Mouse (Mus musculus): ENCODE measurements around the gene Ube2o.

Gene Ube2o

DNA sequence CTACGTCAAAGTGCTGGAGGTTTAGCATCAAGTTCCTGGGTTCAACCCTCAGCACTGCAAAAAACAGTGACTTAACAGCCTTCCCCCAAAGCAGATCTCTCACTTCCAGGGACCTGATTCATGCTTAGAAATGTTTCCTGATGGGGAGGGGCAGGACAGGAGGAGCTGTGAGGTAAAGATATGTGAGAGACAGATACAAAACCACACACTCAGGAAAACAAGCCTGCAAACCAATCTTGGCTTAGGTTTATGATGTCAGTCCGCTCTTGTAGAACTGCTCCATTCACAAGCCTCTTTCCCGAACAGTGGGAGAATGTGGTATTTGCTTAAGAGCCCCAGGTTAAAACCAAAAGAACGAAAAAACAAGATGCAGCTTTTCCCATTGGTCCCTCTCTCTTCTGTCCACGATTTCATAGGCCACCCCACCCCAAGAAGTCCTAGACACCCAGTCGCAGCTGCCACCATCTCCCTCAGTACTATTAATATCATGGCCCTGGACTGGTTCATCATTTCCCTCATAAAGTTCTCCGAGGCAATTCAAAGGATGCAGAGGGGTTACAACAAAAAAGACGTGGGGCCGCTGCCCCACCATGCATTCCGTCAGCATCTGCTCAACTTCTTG, 1.1 kb downstream of the Ube2o start:
- no peak for DNase-seq (ENCODE audit: low spot score)

DNA sequence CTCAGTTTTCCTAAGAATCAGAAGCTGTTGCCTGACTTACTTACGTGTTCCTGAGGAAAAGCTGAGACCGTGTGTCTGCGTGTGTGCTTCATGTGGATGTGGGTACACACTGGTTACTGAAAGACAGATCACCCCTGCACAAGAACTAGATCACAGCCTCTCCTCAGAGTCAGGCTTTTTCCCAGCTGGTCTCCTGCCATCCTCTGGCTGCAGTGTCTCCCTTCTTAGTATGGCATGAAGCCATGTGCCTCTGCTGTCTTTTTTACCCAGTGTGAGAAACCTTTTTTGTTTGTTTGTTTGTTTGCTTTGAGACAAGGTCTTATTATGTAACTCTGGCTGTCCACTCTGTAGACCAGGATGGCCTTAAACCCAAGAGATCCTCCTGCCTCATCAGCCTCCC, 2.0 kb downstream of the Ube2o start:
- DNase-seq (ENCODE audit: low spot score), result no peak

DNA sequence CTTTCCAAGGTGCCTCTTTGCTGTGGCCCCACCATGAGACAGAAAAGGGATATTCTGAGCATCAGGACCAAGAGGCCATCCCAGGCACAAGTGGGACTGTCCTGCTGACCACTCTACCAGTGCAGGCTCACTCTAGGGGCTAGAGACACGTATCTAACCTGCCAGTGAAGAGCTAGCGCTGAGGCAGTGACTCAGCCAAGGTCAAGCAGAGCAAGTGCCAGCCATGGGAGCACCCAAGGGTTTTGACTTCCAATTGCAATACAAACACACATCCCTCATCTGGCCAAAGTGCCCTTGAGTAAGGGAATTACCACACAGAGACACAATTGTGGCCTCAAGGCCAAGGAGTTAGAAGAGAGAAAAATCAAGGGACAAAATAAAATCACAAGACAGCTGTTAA, 5.9 kb downstream of the Ube2o start:
- DNase-seq (ENCODE audit: low spot score), result no peak

DNA sequence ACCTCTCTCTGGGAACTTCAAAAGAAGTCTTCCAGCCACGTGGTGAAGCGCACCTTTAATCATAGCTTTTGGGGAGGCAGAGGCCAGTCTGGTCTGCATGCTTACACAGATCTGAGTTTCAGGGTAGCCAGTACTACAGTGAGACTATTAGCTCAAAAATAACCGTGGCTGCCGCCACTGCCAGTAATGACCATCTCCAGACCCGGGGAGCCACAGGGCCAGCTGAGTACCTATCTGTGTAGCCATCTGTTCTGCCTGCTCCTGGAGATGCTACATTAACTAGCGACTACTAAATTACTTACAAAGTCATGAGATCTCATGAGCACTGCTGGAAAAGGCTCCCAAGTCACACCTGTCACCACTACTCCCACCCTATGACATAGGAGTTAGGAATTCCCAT, 6.3 kb downstream of the Ube2o start:
- DNase-seq (ENCODE audit: low spot score), result no peak

DNA sequence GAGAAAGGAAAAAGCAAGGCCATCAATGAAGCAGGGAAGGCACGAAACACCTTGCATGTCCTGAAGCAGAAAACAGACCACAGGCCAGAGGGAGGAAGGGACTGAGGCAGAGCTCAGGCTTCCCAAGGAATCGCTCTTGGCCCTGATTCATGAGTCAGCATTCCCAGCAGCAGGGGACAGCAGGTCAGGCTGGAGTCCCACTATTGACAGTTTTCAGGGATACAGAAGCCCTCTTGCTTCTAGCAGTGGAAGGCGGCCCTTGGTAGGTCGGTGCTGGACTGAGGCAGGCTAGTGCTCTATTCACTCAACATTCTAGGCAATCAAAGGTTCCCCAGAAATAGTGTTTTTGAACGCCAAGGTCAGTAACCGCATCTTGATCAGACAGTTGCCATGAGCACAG, 6.8 kb downstream of the Ube2o start:
- DNase-seq (ENCODE audit: low spot score), result no peak

DNA sequence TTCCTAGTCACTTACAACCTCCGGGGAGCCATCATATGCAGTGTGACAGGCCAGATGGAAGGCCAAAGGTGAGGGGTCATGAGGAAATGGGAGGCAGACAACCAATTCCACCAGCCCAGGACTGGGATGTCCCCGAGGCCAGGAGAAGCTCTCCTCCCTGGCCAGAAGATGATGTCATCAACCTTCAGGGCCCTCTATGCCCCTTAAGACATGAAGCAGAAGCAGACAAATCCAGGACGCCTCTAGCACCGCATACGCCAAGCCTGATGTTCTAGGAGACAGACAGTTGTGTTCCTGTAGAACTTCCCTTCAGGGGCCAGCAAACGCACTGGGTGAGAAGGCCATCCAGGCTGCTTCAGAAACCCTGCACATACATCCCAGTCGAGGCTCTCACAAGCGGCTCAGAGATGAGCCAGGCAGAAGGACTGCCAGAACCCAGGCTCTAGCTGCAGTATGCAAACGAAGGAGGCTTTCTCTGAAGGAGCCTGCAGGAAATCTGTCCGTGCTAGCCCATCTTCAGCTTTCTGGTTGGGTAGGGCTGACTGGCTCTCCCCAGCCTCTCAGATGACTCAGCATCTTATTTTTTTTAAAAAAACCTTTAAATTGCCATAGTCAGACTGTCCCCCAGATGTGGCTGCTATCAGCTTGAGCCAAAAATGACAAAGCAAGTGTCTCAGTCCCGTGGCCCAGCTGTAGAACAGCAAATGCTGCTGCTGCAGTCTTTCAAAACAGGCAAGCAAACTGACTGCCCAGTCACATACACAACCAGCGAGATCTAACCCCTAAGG, 8.3 kb downstream of the Ube2o start:
- DNase-seq (ENCODE audit: low spot score), result no peak

DNA sequence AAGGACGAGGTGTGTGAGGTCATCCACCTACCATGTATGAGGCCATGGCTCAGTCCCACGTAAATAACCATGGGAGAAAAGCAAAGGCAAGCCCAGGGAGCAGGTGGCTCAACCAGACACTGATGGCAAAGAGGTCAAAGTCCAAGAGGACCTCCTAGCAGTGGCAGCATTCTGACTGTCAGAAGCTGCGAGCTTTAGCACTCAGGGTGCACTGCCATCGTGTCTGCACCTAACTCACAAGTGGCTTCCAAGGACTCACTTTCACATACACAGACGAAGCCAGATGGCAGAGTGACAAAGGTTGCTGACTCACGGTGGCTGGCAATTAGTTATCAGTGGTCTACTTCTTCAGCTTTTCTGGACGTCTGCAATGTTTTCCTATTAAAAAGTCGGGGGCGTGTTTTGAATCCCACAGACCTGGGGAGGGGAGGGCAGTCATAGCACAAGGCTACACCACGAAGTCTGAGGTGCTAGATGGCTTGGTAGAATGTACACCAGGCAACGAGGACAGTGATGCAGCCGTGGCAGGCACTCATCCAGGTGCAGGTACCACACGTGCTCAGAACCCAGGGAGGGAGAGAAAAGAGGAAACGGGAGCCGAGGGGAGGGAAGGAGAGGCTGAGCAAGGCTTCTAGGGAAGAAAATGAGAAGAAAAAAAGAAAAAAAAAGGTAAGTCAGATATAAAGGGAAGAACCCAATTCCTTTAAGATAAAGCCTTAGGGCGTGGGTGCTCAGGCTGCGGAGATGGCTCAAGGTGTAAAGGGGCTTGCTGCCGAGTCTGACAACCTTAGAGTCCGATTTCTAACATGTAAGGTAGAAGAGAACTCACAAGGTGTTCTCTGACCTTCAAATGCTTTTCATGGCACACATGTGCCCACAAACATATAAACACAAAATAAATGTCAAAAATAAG, 9.2 kb downstream of the Ube2o start:
- DNase-seq (ENCODE audit: low spot score), result no peak

DNA sequence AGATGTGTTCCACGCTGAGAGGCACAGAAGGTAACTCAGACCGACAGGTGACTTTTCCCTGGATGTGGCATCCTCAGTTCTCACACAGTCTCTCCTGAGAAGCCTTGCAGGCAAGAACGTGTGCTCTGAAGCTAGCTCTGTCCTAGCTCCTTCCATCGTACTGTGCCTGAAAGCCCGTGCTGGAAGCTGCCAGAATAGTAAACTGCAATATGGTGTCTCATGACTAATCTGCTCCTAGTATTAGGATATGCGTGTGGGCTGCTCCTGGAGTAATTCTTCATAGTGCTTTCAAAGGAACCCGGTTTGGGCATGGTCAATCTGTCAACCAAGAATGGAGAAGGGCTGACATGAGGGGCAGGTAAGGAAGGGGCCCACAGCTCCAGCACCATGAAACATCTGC, 10.4 kb downstream of the Ube2o start:
- no peak for DNase-seq (ENCODE audit: low spot score)

DNA sequence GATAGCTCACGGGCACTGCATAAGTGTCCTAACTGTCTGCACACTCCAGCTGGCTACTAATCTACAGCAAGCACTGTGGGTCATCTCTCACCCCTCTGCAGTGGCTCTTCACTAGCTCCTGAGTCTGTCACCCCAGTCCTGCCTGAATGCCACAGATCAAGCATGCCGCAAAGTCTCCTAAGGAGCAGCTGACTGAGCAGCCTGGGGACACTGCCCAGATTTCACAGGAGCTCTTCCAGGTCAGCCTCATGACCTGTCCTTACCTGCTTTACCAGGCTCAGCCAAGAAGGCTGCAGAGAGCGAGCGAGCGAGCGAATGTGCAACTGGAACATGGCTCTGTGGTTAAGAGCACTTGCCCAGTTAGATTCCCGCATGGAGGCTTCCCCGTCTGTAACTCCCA, 13.7 kb downstream of the Ube2o start:
- DNase-seq (ENCODE audit: low spot score), result no peak

DNA sequence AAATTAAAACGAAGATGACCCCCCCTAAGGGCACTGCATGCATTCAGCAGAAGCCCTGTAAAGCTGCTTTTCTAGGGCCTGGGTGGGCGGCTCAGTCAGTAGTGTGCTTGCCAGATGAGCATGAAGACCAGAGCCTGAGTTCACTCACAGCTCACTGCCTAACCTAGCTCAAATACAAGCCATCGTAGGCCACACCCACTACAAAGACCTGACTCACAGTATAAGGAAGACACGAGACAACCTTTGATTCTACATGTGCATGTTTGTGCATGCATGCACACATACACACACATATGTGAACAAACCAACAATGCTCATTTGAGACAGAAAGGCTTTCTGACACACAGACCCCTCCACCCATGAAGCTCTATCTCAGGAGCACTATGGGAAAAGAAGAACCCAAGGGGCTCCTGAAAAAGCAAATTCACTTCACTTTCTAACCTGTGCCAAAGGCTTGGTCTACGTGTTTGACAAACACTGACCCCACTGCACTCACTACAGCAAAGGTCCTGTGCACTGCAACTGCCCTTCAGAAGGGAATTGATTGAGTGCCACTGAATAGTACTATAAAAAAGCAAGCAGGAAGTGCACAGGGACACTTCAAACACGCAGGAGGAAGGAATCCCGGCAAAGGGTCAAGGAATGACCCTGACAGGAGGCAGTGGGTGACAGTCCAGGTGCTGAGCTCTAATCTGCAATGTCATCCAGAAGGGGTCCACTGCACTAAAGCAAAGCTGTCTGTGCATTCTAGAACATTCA, 15.8 kb downstream of the Ube2o start:
- DNase-seq (ENCODE audit: low spot score), result no peak

DNA sequence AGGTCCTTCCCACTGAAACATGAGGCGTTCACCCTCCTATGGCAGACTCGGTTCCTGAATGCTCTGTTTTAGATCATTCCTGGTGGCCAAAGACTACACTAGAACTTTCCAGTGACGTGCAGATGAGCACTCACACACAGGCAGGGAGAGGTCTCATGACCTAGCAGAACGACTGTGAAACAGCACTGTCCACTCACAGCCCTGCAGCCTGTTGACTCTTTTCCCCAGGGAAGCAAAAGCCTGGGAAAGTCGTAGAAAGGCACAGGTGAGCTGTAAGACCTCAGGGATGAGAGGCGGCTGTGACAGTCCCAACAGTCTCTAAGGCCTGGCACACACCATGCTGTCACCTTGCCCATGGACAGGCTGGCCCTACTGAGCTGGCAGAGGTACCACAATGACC, 24.9 kb downstream of the Ube2o start:
- no peak for DNase-seq (ENCODE audit: low spot score)

DNA sequence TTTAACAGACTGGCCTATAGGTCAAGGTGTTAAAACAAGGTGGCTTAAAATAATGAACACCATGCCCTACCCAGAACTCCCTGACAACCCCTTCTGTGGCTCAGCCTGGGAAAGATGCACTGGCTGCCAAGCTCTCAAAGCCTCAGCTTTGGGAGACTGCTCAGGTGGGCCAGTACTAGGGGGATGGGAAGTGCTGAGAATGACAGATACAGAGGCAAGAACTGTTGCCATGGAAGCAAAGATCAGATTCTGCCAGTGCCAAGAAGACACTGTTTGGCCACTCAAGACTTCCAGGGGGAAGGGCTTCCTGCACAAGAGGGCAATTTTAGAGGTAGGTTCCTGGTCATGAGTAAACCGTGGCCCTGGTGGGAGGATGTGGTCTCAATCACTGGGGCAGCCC, 25.7 kb downstream of the Ube2o start:
- DNase-seq (ENCODE audit: low spot score), result no peak

DNA sequence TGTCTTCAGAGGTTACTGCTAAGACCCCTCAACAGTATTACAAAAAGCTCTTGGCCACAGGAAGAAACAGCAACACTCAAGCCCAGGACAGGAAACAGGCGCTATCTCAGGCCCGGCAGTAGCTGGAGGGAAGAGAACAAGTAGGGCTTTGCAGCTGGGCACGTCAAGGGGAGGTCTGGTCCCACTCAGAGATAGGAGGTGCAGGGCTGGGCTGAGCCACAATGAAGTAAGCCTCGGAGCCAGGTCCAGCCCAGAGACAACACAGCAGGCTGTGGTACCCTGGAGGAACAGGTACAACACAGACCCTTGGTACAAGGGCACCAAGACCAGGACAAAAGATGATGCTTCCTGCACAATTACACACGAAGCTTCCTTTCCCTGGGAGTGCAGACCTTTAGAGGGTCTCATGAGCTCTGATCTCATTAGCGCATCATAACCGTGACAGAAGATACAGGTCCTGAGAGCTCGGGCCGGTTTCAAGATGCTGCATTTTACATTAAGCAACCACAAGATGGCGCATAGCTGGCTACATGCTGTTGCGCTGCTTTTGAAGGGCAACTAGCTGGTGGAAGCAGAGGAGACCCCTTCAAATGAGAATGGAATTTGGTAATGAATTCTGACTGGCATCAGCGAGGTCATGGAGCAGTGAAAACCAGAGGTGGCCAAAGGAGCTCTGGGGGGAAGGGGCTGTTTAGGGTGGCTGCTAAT, 26.9 kb downstream of the Ube2o start:
- DNase-seq (ENCODE audit: low spot score), result no peak

DNA sequence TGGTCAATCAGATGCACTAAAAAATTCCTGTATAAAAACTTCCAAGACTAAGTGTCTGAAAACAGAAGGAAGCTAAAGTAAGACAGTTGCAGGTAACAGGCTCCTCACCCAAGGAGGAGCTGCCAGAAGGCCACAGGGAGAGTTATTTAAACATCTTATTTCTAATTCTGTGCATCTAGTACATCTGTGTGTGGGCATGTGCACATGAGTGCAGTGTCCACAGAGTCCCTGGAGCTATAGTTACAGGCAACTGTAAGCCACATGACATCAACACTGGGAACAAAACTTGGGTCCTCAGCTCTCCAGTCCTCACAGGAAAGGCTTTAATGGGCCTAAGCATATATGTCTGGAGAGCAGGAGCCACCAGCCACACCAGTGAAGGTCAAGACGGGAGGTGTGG, 29.1 kb downstream of the Ube2o start:
- no peak for DNase-seq (ENCODE audit: low spot score)

DNA sequence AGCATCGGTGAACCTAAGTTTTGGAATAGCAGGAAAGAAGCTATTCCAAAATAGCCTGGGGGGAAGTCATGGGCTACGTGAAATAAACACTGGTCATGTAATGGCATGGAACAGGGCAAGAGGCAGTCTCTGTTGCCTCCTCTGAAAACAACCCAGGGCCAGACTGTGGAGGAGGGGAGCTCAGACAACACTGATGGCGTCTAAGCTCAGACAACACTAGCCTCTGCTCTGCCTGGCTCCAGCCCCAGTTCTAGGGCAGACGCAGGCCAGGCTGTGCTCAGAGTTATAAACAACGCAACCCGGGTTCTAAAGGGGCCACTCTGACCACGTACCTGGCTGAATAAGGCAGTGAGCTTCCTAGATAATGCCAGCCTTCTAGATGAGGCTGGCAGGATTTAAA, 30.5 kb downstream of the Ube2o start:
- DNase-seq (ENCODE audit: low spot score), result no peak

DNA sequence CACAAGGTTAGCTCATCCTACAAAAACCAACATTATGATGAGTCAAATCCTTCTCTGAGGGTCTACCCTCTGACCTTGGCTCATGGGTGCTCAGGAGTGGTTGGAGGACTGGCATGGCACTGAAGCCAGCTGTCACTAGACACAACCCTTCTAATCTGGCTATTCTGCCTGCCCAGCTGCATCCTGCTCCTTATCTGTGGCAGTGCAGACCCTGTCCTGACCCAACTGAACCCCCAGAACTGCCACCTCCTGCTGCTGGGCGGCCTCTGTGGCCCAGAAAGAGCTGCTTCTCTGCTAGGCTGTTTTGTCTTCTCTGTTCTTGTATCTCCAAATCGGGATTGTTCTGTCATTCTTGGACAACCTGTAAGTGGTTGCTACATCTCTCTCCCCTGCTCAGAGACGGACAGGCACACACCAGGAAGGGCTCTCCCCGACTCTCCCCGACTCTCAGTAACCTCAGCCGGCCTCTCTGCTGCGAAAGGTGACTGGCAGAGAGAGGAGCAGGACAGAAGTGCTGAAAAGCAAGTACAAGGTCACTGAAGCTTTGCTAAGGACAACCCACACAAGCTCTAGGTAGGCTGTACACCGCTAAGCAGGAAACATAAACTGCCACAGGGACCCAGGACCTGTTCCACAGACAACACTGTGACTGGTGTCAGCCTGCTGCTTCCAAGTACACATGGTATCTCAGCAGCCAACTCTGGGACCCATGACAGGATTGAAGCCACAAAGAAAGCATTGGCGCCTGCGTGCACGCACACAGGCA, 31.8 kb downstream of the Ube2o start:
- DNase-seq (ENCODE audit: low spot score), result no peak

DNA sequence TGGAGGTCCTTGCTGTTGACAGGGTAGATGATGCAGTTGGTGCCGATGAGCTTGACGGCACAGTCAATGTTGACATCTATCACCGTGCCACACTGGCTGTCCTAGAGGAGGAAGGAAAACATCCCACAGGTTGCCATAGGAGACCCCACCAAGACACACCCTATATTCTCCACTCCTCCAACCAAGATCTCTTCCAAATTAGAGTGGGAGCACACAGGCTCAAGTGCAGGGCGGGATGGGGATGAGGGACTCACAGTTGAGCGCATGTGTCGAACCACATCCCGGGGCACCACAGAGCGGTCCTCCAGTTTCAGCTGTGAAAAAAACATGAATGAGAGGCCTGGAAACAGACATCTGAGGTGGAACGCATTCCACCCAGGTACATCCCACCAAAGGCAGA, 32.5 kb downstream of the Ube2o start:
- DNase-seq (ENCODE audit: low spot score), result no peak

DNA sequence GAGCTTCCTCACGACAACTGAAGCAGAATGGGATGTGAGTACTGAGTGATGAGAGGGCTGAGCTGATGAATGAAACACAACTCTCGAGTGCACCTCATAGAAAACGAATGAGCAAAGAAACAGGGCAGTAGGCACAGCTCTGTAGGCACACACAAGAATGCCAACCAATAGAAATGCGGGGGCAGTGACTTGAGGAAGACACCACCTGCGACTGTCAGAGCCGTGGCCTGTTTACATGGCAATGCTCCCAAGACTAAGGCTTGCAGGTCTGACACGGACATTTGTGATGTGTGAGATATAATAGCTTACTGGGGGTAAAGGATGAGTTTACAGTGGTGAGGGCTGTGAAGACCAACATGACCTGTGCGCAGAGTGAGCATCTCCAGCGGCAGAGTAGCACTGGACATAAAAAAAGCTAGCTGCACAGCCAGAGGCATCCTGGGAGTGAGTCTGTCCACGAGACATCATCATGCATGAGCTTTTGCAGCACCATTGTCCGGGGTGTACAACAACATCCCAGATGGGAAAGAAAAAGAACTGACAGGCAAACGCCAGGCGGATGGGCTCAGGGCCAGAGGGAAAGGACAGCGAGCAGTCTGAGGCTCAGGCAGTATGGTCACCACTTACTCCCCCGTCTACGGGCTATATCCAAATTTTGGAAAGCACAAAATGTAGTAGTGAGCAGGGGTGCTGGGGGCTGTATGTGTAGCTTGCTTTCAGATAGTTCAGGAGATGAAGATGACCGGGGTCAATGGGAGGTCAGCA, 33.8 kb downstream of the Ube2o start:
- DNase-seq (ENCODE audit: low spot score), result no peak

DNA sequence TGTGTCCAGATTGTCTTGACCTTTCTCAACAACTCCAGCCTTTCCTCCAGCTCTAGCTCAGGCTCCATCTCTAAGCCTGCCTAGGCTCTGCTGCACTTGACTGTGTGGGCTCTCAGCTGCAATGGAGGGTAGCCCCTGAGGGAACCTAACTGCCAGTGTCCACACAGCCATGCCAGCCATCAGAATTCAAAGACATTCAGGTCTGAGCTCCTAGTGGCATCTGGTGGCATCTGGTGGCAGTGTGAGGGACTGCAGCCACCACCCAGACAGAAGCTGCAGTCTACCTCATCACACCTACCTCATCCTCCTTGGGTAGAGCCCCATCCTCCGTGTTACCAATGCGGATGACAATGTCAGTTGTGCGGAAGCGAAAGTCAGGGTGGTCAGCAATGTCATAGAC, 38.1 kb downstream of the Ube2o start:
- DNase-seq (ENCODE audit: low spot score), result no peak

DNA sequence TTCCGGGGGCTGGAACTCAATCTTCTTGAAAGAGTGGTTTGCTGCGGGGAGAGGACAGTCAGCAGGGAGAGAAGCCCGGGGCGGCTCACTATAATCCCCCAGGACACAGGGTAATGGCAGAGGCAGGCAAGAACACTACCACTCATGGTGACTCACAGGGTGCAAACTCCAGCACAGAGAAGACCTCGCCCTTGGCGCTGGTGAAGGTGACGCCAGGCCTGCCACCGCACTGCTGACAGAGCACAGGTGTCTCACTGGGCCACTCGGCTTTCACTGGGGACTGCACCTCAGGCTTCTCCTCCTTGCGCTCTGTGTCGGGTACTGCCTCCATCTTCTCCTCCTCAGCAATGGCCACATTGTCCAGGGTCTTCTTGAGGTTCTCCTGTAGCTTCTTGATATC, 40.1 kb downstream of the Ube2o start:
- no peak for DNase-seq (ENCODE audit: low spot score)

Measured in urinary bladder, postnatal 10 days (tissue).